Mouse (Mus musculus) thymus, adult 2 months (tissue): ENCODE measurements around the gene Serp1. TPM values are rescaled to one million over a fixed set of nuclear protein-coding genes. Genes with fewer than 3 reads are reported as not detected.

Experiments used
- DNase-seq: peaks from one replicate; pipeline ENCODE4 v3.0.0; 2021
- H3K27ac ChIP-seq: fragments of 200-500 bp; 2 replicates; pipeline ENCODE4 v1.5.1; 2012; ENCODE audit warnings: low read length, control low read depth; ENCODE audit not compliant: control insufficient read depth, insufficient read depth
- H3K27me3 ChIP-seq: fragments of 200-500 bp; 2 replicates; pipeline ENCODE4 v1.6.1; 2012; ENCODE audit warnings: mild to moderate bottlenecking, low read length, moderate library complexity, mixed read lengths; ENCODE audit not compliant: control insufficient read depth, insufficient read depth
- H3K36me3 ChIP-seq: fragments of 200-500 bp; 2 replicates; pipeline ENCODE4 v1.6.1; 2012; ENCODE audit warnings: mild to moderate bottlenecking, low read length, moderate library complexity; ENCODE audit not compliant: control insufficient read depth, insufficient read depth
- H3K4me1 ChIP-seq: fragments of 200-500 bp; replicated peaks from 2 replicates; pipeline ENCODE4 v1.6.1; 2012; ENCODE audit warnings: low read length; ENCODE audit not compliant: control insufficient read depth, insufficient read depth
- H3K4me3 ChIP-seq: fragments of 200-500 bp; 2 replicates; pipeline ENCODE4 v1.5.1; 2012; ENCODE audit warnings: mild to moderate bottlenecking, low read length, control low read depth, moderate library complexity; ENCODE audit not compliant: control insufficient read depth, insufficient read depth
- CTCF ChIP-seq: fragments of 200-500 bp; IDR thresholded peaks from 2 replicates; pipeline ENCODE4 v1.5.1; 2012; ENCODE audit warnings: mild to moderate bottlenecking, control low read depth, low read length, moderate library complexity, borderline replicate concordance; ENCODE audit not compliant: control insufficient read depth, poor library complexity, insufficient read depth; ENCODE audit errors: extremely low read depth
- POLR2A ChIP-seq: fragments of 200-500 bp; IDR thresholded peaks from 2 replicates; pipeline ENCODE4 v1.6.1; 2012; ENCODE audit warnings: mild to moderate bottlenecking, low read length, control low read depth, moderate library complexity; ENCODE audit not compliant: control insufficient read depth, poor library complexity, insufficient read depth; ENCODE audit errors: extremely low read depth
- WGBS: fragments of 180-500 bp; shearing (Covaris S2); methylation state at CpG from one replicate; pipeline ENCODE4 v1.1.7; 2018; 5-methylcytosine and 5-hydroxymethylcytosine counted together
- polyA plus RNA-seq: library from polyadenylated mRNA; depleted of rRNA; stranded (reverse); fragments of >200 nt; gene quantifications from 2 replicates; pipeline ENCODE4 v1.2.3, GENCODE M21; 2012

The Serp1 gene
- polyA plus RNA-seq, 1 experiment: 33.9 TPM

GRCm38 (mm10) chr3:58536573-58536972 is 10.9 kb upstream of the Serp1 start:
- H3K27ac ChIP-seq: no peak overlapping the region
- peaks cover 32% of the 10 kb centered on the region for H3K36me3 ChIP-seq
- DNase-seq: no peak
- no peak for TF ChIP-seq POLR2A
- no peak for TF ChIP-seq CTCF
- no peaks in the 10 kb centered on the region for H3K4me1 ChIP-seq
- 96% methylated on average over 3 of the region's 3 CpGs for WGBS
- no peaks in the 10 kb centered on the region for H3K27me3 ChIP-seq
- H3K4me3 ChIP-seq: no peak overlapping the region

- Histone ChIP-seq H3K4me3 (no peak overlapping the region), H3K36me3 (peaks cover 12% of the 10 kb centered on the region; the same call in 1 of the 2 replicates), H3K27ac (no peak overlapping the region), H3K4me1 (no peaks in the 10 kb centered on the region), H3K27me3 (no peaks in the 10 kb centered on the region)
- no peak for DNase-seq
- 5% methylated on average over 4 of the region's 4 CpGs for WGBS
- TF ChIP-seq POLR2A: no peak
- TF ChIP-seq CTCF: no peak
These were observed 681 bp upstream of the Serp1 start for GRCm38 (mm10) chr3:58526408-58526737.

GRCm38 (mm10) chr3:58525166-58525565 is 526 bp downstream of the Serp1 start:
- H3K27me3 ChIP-seq: no peaks in the 10 kb centered on the region
- H3K4me1 ChIP-seq: no peaks in the 10 kb centered on the region
- no peak for DNase-seq
- under 1% methylated on average over 40 of the region's 40 CpGs for WGBS
- peak overlapping the region; percentile 83 for H3K4me3 ChIP-seq
- TF ChIP-seq CTCF (no peak), POLR2A (no peak)
- H3K36me3 ChIP-seq: peaks cover 6% of the 10 kb centered on the region; the same call in 1 of the 2 replicates
- H3K27ac ChIP-seq: peak overlapping the region; percentile 9; the same call in 1 of the 2 replicates

- no peaks in the 10 kb centered on the region for H3K27me3 ChIP-seq
- TF ChIP-seq POLR2A (no peak), CTCF (no peak)
- DNase-seq: no peak
- H3K4me3 ChIP-seq: no peak overlapping the region
- 0 out of 2 replicates have a peak, but pooled peaks cover 2% of the 10 kb centered on the region for H3K4me1 ChIP-seq
- 50% methylated on average over 4 of the region's 4 CpGs for WGBS
- no peak overlapping the region for H3K27ac ChIP-seq
- H3K36me3 ChIP-seq: peaks cover 6% of the 10 kb centered on the region; the same call in 1 of the 2 replicates
These were observed 1.4 kb downstream of the Serp1 start for GRCm38 (mm10) chr3:58524246-58524645.

DNA sequence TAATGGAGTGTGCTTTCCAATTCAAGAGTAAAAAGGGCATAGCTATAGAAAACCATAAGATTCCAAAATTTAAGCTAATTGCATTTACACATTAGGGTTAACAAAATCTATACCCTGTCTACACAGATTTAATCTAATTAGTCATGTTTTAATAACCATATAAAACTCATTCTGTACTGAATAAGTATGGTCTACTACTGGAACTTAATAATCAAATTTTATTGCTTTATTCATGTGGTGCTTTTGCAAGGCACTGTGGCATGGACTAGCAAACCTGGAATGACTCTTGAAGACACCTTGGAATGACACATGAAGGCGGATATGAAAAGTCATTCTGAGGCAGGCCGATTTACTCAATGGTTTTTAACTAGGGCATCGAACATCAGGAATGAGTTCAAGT is 2.3 kb downstream of the Serp1 start:
- Histone ChIP-seq H3K4me1 (0 out of 2 replicates have a peak, but pooled peaks cover 2% of the 10 kb centered on the region), H3K36me3 (peaks cover 6% of the 10 kb centered on the region; the same call in 1 of the 2 replicates)
- no peak for DNase-seq

DNA sequence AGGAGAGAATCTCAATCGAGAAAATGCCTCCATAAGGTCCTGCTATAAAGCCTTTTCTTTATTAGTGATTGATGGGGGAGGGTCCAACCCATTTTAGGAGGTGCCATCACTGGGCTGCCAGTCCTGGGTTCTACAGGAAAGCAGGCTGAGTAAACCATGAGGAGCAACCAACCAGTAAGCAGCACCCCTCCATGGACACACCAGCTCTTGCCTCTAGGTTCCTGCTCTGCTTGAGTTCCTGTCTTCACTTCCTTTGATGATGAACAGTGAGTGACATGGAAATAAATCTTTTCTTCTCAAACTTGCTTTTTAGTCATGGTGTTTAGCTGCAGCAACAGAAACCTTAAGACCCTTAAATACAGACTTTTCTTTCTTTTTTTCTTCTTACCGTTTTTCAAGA is 4.3 kb downstream of the Serp1 start:
- peaks cover 6% of the 10 kb centered on the region; the same call in 1 of the 2 replicates for H3K4me1 ChIP-seq
- H3K4me3 ChIP-seq: no peak overlapping the region
- DNase-seq: no peak
- no peak overlapping the region for H3K27ac ChIP-seq
- WGBS: 94% methylated on average over 2 of the region's 2 CpGs
- TF ChIP-seq POLR2A: no peak
- no peak for TF ChIP-seq CTCF
- no peaks in the 10 kb centered on the region for H3K27me3 ChIP-seq
- H3K36me3 ChIP-seq: peaks cover 6% of the 10 kb centered on the region; the same call in 1 of the 2 replicates

More for the DNA sequence above, 2.3 kb downstream of the Serp1 start:
- Histone ChIP-seq H3K27me3 (no peaks in the 10 kb centered on the region), H3K27ac (no peak overlapping the region), H3K4me3 (no peak overlapping the region)
- 100% methylated on average over 3 of the region's 3 CpGs for WGBS
- TF ChIP-seq POLR2A (no peak), CTCF (no peak)

GRCm38 (mm10) chr3:58520286-58520685 is 5.4 kb downstream of the Serp1 start:
- Histone ChIP-seq H3K27ac (no peak overlapping the region), H3K27me3 (no peaks in the 10 kb centered on the region), H3K36me3 (peaks cover 6% of the 10 kb centered on the region; the same call in 1 of the 2 replicates), H3K4me3 (no peak overlapping the region), H3K4me1 (peaks cover 6% of the 10 kb centered on the region; the same call in 1 of the 2 replicates)
- TF ChIP-seq POLR2A (no peak), CTCF (no peak)
- DNase-seq: no peak
- WGBS: 76% methylated on average over 6 of the region's 6 CpGs

DNA sequence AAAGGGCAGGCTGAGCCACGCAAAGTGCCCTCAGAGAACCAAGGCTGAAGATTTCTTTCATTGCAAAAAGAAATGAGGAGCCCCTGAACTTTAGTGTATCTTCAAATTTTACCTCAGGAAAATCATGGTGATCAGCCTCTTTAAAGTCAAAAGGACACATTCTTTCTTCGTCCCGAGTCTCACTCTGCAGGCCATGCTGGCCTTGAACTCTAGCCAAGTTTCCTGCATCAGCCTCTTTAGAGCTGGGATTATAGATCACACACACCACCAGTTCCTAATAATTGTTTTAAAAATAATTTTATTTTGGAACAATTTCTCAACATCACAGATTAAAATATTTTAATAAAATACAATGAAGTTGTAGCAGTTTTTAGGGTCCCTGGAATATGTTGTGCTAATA is 6.2 kb downstream of the Serp1 start:
- no peak overlapping the region for H3K4me3 ChIP-seq
- TF ChIP-seq CTCF (no peak), POLR2A (no peak)
- 94% methylated on average over 3 of the region's 3 CpGs for WGBS
- DNase-seq: no peak
- H3K4me1 ChIP-seq: peaks cover 6% of the 10 kb centered on the region; the same call in 1 of the 2 replicates
- H3K36me3 ChIP-seq: peaks cover 6% of the 10 kb centered on the region; the same call in 1 of the 2 replicates
- no peaks in the 10 kb centered on the region for H3K27me3 ChIP-seq
- H3K27ac ChIP-seq: no peak overlapping the region
